Mouse (Mus musculus) forebrain, embryonic 13.5 days (tissue): ENCODE data around the gene Trim46. TPM values are rescaled to one million over a fixed set of nuclear protein-coding genes. Genes with fewer than 3 reads are reported as not detected.
A peak's percentile ranks its signal among the peaks of the same experiment; 100 is the strongest.

Experiments used
- ATAC-seq: fragments of 200-750 bp; cut with Nextera tagmentation; 2 replicates; pipeline ENCODE4 v1.8.0; 2017
- H3K27ac ChIP-seq: fragments of 300-500 bp; sonication (generic); 2 replicates; pipeline ENCODE4 v1.5.1; 2015; ENCODE audit warnings: inconsistent platforms, mild to moderate bottlenecking, moderate library complexity
- H3K27me3 ChIP-seq: fragments of 300-500 bp; sonication (generic); 2 replicates; pipeline ENCODE4 v1.6.1; 2015; ENCODE audit warnings: mild to moderate bottlenecking, inconsistent platforms
- H3K36me3 ChIP-seq: fragments of 300-500 bp; sonication (generic); 2 replicates; pipeline ENCODE4 v1.6.1; 2015; ENCODE audit warnings: mild to moderate bottlenecking, inconsistent platforms; ENCODE audit not compliant: poor library complexity, severe bottlenecking
- H3K4me1 ChIP-seq: fragments of 300-500 bp; sonication (generic); 2 replicates; pipeline ENCODE4 v1.6.1; 2015; ENCODE audit warnings: inconsistent platforms
- H3K4me2 ChIP-seq: fragments of 300-500 bp; sonication (generic); 2 replicates; pipeline ENCODE4 v1.6.1; 2015; ENCODE audit warnings: inconsistent platforms, mild to moderate bottlenecking, moderate library complexity
- H3K4me3 ChIP-seq: fragments of 300-500 bp; sonication (generic); 2 replicates; pipeline ENCODE4 v1.5.1; 2015; ENCODE audit warnings: mild to moderate bottlenecking, inconsistent platforms
- H3K9ac ChIP-seq: fragments of 300-500 bp; sonication (generic); 2 replicates; pipeline ENCODE4 v1.6.1; 2015; ENCODE audit warnings: mild to moderate bottlenecking, inconsistent platforms
- H3K9me3 ChIP-seq: fragments of 300-500 bp; sonication (generic); replicated peaks from 2 replicates; pipeline ENCODE4 v1.6.1; 2016; ENCODE audit warnings: inconsistent platforms
- WGBS: fragments of 180-500 bp; shearing (Covaris S2); methylation state at CpG from one replicate; pipeline ENCODE4 v1.1.7; 2015; 5-methylcytosine and 5-hydroxymethylcytosine counted together
- polyA plus RNA-seq: library from polyadenylated mRNA; unstranded; fragments of >200 nt; fragmentation: Nextera tagmentation; extraction: Ambion mirVana; gene quantifications from 2 replicates; pipeline ENCODE4 v1.2.1, GENCODE M21; 2015

Gene Trim46
- polyA plus RNA-seq, 1 experiment from 2014 or later = 36.6 TPM

DNA sequence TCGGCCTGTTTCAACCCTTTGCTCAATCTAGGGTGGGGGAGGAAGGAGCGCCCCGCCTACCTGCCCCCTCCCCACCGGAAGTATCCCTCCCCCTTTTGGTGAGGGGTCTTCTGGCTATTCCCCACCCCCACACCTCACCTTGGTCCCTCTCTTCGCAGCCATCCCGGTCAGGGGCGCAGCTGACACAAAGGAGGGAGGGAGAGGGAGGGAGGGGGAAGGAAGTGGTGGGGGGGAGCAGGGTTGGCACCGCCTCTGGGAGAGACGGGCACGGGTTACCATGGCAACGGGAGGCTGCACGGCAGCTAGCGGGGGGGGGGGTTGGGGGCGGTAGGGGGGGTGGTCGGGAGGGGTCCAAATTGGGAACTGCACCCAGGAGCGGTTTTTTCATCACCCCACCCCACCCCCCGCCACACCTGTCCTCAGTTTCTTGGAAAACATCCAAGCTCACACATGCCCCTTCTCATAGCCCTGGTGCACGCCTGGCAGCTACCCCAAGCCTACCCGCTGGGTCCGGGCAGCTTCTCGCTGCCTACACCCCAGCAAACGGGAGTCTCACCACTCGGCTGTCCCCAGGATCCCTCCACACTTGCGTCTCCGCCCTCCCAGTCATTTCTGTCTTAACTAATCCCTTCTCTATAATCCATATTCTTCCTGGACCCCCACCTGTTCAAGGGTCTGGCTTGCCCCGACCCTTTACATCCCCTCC, 974 bp downstream of the Trim46 start:
- Histone ChIP-seq H3K27me3 (no peaks in the 10 kb centered on the region), H3K27ac (peak overlapping the region; percentile 94), H3K9me3 (no peaks in the 10 kb centered on the region), H3K36me3 (peaks cover 45% of the 10 kb centered on the region), H3K4me2 (peak overlapping the region; percentile 97), H3K9ac (peak overlapping the region; percentile 75), H3K4me3 (peak overlapping the region; percentile 74), H3K4me1 (peaks cover 52% of the 10 kb centered on the region)
- WGBS = under 1% methylated on average over 18 of the region's 26 CpGs
- ATAC-seq = peak; percentile 66

DNA sequence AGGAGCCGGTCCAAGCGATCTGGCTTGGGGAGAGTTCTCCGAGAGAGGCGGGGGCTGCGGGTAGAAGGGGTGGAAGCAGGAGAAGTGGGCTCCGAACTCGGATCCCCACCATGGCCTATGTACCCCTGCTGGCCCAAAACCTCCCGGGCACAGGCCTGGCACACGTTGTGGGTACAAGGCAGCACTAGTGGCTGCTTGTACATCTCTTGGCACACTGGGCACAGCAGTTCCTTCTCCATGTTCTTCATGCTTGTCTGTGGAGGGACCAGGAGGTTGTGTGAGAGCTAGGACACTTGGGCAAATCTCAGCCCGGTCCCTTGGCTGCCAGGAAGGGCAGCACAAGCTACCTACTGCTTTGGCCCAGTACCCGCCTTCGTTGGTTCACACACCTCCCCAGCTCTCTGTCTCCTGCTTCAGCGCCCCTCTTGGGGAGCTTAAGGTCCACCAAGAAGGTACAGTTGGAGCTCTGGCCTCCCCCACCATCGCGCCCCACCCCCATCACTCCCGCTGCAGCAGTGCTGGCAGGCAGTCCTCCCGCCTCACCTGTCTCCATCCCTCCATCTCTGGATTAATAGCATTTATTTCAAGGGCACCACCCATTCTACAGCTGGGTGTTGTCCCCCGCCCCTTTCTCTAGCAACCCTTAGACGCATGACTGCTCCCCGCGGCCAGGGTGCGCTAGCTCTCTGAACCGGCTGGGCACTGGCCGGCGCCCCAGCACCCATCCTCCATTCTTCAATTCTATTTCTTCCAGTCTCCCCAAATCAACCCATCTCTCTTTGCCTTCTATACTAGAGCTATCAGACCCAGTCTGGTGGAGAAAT, 1.7 kb downstream of the Trim46 start:
- H3K36me3 ChIP-seq = peaks cover 47% of the 10 kb centered on the region
- H3K9ac ChIP-seq = peak overlapping the region; percentile 75
- peak overlapping the region; percentile 74 for H3K4me3 ChIP-seq
- H3K27me3 ChIP-seq = no peaks in the 10 kb centered on the region
- peak overlapping the region; percentile 94 for H3K27ac ChIP-seq
- ATAC-seq = peak; percentile 28
- peak overlapping the region; percentile 97 for H3K4me2 ChIP-seq
- H3K9me3 ChIP-seq = no peaks in the 10 kb centered on the region
- WGBS = 12% methylated on average over 25 of the region's 25 CpGs
- peaks cover 52% of the 10 kb centered on the region for H3K4me1 ChIP-seq

DNA sequence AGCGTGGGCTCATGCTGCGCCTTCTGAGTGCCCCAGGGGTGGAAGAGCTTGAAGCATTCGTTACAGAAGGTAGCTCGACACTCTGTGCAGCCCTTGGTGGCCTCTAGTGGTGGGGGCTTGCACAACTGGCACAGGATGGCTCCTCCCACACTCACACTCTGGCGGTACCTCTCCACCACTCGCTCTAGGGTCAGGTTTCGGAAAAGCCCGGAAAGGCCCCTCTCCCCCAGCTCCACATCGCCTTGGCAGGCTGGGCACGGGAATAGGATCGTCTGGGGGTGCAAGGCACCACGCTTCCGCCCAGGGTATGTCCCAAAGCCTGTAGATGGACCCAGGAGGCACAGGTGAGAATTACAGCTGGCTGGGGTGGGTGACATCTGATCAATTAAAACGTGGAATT, 2.5 kb downstream of the Trim46 start:
- H3K9ac ChIP-seq = peak overlapping the region; percentile 75
- no peaks in the 10 kb centered on the region for H3K27me3 ChIP-seq
- peak overlapping the region; percentile 97 for H3K4me2 ChIP-seq
- H3K27ac ChIP-seq = peak overlapping the region; percentile 94
- H3K4me3 ChIP-seq = peak overlapping the region; percentile 74
- H3K9me3 ChIP-seq = no peaks in the 10 kb centered on the region
- no peak for ATAC-seq
- H3K4me1 ChIP-seq = peaks cover 52% of the 10 kb centered on the region
- H3K36me3 ChIP-seq = peaks cover 48% of the 10 kb centered on the region
- 11% methylated on average over 14 of the region's 14 CpGs for WGBS

DNA sequence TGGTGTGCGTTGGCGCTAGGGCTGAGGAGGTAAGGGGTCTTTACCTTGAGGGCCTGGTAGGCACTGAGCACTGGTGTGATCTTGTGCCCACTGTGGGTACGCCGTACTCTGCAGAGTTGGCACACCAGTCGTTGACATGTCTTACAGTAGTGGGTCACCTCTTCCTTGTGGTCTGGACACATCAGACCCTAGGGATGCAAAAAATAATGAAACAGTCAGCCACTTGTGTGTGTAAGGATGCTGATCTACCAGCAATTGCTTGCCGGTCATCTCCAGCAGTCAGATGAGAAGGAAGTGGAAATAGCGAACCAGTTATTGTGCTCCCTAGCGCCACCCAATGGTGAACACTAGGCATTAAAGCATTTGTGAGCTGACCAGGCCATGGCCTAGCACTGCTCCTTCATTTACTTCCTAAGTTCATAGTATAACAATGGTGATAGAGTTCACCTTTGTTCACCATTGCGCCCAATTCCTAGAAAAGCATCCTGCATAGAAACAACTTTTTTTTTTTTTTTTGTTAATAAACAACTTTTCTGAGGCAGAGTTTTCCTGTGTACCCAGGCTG, 3.7 kb downstream of the Trim46 start:
- no peak overlapping the region for H3K4me3 ChIP-seq
- H3K9me3 ChIP-seq = no peaks in the 10 kb centered on the region
- no peaks in the 10 kb centered on the region for H3K27me3 ChIP-seq
- peaks cover 46% of the 10 kb centered on the region for H3K4me1 ChIP-seq
- H3K9ac ChIP-seq = 0 out of 2 replicates have a peak overlapping the region, but pooled peaks have one; percentile 21
- no peak overlapping the region for H3K4me2 ChIP-seq
- H3K27ac ChIP-seq = no peak overlapping the region
- 72% methylated on average over 9 of the region's 9 CpGs for WGBS
- ATAC-seq = no peak
- peaks cover 53% of the 10 kb centered on the region for H3K36me3 ChIP-seq

DNA sequence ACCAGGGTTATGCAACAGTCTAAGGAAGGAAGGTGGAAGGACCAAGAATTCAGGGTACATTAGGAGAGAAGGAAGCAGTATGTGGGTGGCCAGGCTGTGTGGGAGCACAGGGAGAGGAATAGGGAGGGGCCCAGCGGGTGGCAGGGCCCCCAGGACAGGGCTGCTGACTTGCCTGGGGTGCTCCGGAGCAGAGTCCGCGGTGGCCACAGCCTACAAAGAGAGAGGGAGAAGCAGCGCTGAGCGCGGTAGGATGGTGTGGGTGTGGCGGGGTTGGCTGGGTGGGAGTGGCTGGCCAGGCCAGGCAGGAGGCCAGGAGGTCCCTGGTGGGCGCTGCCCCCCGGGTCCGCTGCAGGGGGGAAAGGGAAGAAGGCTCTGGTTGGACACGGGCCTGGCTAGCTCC, 7.6 kb downstream of the Trim46 start:
- Histone ChIP-seq H3K4me3 (no peak overlapping the region), H3K4me2 (no peak overlapping the region), H3K27ac (no peak overlapping the region), H3K27me3 (no peaks in the 10 kb centered on the region), H3K9ac (no peak overlapping the region), H3K4me1 (peaks cover 17% of the 10 kb centered on the region), H3K9me3 (no peaks in the 10 kb centered on the region), H3K36me3 (peaks cover 91% of the 10 kb centered on the region)
- WGBS = 85% methylated on average over 11 of the region's 12 CpGs
- no peak for ATAC-seq

DNA sequence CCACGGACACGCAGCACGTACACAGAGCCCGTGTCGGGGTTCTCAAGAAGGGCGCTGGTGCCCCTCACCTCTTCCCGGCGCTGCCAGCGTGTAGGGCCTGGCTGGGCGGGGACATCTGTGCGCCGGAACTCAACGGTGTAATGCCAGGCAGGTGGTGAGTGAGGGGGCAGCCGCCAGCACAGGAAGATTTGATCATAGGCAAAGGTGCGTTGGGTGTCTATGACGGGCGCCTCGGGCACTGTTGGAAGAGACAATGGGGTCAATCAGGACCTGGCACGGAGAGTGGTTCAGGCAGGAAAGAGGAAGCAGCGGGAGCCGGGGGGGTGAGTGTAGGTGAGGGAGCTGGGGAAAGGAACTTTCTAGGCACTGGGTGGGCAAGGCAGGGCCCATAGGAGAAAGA, 8.4 kb downstream of the Trim46 start:
- peaks cover 9% of the 10 kb centered on the region for H3K4me1 ChIP-seq
- H3K9me3 ChIP-seq = no peaks in the 10 kb centered on the region
- H3K27ac ChIP-seq = no peak overlapping the region
- no peak overlapping the region for H3K4me3 ChIP-seq
- peaks cover 96% of the 10 kb centered on the region for H3K36me3 ChIP-seq
- H3K27me3 ChIP-seq = no peaks in the 10 kb centered on the region
- H3K9ac ChIP-seq = no peak overlapping the region
- ATAC-seq = no peak
- 93% methylated on average over 21 of the region's 21 CpGs for WGBS
- no peak overlapping the region for H3K4me2 ChIP-seq

DNA sequence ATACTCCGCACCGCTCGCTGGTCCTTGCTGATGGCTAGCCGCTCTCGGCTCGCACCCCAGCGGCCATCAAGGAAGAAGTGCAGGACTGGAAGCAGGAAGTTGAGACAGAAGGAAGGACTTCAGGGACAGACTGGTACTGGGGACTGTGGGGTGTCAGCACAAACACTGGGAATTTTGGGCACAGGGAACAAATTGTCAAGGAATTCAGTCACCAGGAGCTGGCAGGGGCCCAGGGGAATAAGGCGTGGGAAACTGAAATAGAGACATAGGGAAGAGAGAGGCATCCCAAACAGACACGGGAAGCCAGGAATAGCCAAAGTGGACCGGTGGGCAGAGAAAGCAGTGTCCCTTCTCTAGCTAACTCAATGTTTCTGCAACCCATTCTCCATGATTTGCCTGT, 9.6 kb downstream of the Trim46 start:
- H3K4me3 ChIP-seq = no peak overlapping the region
- H3K4me2 ChIP-seq = no peak overlapping the region
- no peak overlapping the region for H3K27ac ChIP-seq
- H3K36me3 ChIP-seq = peaks cover 86% of the 10 kb centered on the region
- ATAC-seq = no peak
- 0 out of 2 replicates have a peak, but pooled peaks cover 4% of the 10 kb centered on the region for H3K4me1 ChIP-seq
- H3K9me3 ChIP-seq = no peaks in the 10 kb centered on the region
- WGBS = 92% methylated on average over 10 of the region's 10 CpGs
- no peaks in the 10 kb centered on the region for H3K27me3 ChIP-seq
- H3K9ac ChIP-seq = no peak overlapping the region

DNA sequence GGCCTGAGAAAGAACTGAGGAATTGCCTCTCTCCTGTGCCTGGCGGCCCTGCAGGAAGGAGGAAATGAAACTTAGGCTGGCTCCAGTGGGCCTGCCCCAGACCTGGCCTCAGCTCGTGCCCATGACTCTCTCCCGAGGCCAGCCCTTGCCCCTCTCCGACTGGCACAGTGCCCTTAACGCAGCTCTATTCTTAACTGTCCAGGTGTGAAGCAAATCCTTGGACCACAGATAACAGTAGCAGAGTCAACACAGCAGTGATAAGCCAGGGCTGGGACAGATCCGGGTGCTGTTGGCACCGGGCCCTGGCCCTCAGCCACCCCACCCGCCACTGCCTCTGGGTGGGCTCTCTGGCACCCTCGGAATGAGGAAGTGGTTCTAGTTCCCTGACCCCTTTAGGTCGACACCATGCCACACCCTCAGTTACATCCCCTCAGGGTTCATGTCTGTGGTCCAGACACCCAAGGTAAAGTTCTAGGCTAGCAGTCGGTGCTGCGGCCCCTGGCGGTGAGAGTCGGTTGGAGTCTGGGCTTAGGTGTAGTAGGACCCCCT, 12.5 kb downstream of the Trim46 start:
- no peak overlapping the region for H3K27ac ChIP-seq
- no peak for ATAC-seq
- H3K27me3 ChIP-seq = no peaks in the 10 kb centered on the region
- 88% methylated on average over 14 of the region's 14 CpGs for WGBS
- peaks cover 58% of the 10 kb centered on the region for H3K36me3 ChIP-seq
- no peaks in the 10 kb centered on the region for H3K9me3 ChIP-seq
- no peak overlapping the region for H3K4me2 ChIP-seq
- no peak overlapping the region for H3K4me3 ChIP-seq
- H3K4me1 ChIP-seq = peaks cover 12% of the 10 kb centered on the region
- H3K9ac ChIP-seq = no peak overlapping the region

DNA sequence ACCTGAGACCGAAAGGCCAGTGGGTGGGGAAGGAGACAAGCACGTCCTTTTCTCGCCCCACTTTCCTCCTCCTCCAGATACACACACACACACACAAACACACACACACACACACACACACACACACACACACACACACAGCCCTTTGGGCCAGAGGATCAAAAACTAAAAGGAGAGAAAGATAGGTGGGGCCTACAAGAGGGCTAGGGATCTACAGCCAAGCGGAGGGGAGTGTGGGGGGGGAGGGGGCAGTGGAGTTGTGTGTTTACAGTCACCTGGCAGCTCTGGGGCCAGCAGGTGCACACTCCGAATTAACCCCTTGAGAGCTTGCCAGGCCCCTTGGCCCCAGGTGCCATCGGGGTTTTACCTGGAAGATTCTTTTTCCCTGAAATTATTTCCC, 13.5 kb downstream of the Trim46 start:
- no peak for ATAC-seq
- peaks cover 48% of the 10 kb centered on the region for H3K36me3 ChIP-seq

DNA sequence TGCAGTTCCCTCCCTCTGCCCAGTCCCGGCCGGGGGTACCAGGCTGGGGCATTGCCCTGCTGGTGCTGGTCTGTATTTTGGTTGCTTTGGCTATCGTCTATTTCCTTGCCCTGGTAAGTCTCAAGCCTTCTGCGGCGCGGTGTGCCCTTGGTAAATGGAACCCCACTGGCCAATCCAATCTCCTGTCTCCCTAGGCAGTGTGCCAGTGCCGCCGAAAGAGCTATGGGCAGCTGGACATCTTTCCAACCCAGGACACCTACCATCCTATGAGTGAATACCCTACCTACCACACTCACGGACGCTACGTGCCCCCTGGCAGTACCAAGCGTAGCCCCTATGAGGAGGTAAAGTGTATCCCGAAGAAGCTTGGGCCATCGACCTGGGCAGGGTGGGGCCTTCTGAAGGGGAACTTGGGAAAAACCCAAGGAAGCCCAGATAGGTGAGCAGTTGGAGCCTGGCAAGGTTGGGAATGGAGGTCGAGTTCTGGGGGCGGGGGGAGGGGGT, 14.3 kb downstream of the Trim46 start:
- Histone ChIP-seq H3K9ac (no peak overlapping the region), H3K4me2 (no peak overlapping the region), H3K9me3 (no peaks in the 10 kb centered on the region), H3K27me3 (no peaks in the 10 kb centered on the region), H3K4me1 (peaks cover 25% of the 10 kb centered on the region), H3K4me3 (no peak overlapping the region), H3K27ac (no peak overlapping the region), H3K36me3 (peaks cover 40% of the 10 kb centered on the region)
- 79% methylated on average over 16 of the region's 16 CpGs for WGBS
- no peak for ATAC-seq

More for the DNA sequence above, 13.5 kb downstream of the Trim46 start:
- Histone ChIP-seq H3K4me3 (no peak overlapping the region), H3K27ac (no peak overlapping the region), H3K9ac (no peak overlapping the region), H3K27me3 (no peaks in the 10 kb centered on the region), H3K4me1 (peaks cover 21% of the 10 kb centered on the region), H3K9me3 (no peaks in the 10 kb centered on the region), H3K4me2 (no peak overlapping the region)
- WGBS = 70% methylated on average over 6 of the region's 6 CpGs

DNA sequence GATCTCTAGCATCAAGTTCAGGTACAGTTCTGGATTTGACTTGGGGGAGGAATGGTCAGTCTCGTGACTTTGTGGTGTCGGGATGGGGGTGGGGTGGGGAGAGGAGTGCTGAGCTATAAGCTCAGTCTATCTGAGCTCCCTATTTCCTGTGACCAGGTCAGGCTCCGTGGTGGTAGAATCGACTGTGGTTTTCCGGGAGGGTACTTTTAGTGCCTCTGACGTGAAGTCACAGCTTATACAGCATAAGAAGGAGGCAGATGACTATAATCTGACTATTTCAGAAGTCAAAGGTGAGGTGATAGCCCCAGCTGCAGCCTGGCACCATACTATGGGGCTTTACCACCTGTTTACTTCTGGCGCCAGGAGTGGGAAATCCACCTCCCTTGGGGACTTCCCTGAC, 14.8 kb downstream of the Trim46 start:
- H3K4me1 ChIP-seq = peaks cover 30% of the 10 kb centered on the region
- no peaks in the 10 kb centered on the region for H3K9me3 ChIP-seq
- H3K27ac ChIP-seq = no peak overlapping the region
- no peaks in the 10 kb centered on the region for H3K27me3 ChIP-seq
- H3K9ac ChIP-seq = no peak overlapping the region
- H3K4me3 ChIP-seq = no peak overlapping the region
- whole genome bisulfite sequencing = 79% methylated on average over 7 of the region's 7 CpGs
- H3K4me2 ChIP-seq = no peak overlapping the region
- no peak for ATAC-seq
- H3K36me3 ChIP-seq = peaks cover 35% of the 10 kb centered on the region

DNA sequence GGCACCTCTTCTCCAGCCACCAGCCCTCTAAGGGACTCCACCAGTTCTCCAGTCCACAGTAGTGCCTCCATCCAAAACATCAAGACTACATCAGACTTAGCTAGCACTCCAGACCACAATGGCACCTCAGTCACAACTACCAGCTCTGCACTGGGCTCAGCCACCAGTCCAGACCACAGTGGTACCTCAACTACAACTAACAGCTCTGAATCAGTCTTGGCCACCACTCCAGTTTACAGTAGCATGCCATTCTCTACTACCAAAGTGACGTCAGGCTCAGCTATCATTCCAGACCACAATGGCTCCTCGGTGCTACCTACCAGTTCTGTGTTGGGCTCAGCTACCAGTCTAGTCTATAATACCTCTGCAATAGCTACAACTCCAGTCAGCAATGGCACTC, 15.5 kb downstream of the Trim46 start:
- peaks cover 38% of the 10 kb centered on the region for H3K4me1 ChIP-seq
- peaks cover 27% of the 10 kb centered on the region for H3K36me3 ChIP-seq
- H3K4me2 ChIP-seq = no peak overlapping the region
- H3K9me3 ChIP-seq = no peaks in the 10 kb centered on the region
- H3K27ac ChIP-seq = no peak overlapping the region
- no peak overlapping the region for H3K9ac ChIP-seq
- ATAC-seq = no peak
- no peaks in the 10 kb centered on the region for H3K27me3 ChIP-seq
- WGBS = 86% methylated on average over 2 of the region's 2 CpGs
- no peak overlapping the region for H3K4me3 ChIP-seq
